Mouse (Mus musculus): ENCODE data around the gene Jmjd6.

- TF ChIP-seq CTCF (IDR thresholded peaks at IDR 0.05; ENCODE audit: borderline replicate concordance, insufficient read depth, low read depth, low read length) = no peak
- TF ChIP-seq POLR2A (IDR thresholded peaks at IDR 0.05; ENCODE audit: borderline replicate concordance, insufficient read depth, low read length) = no peak
These were observed 32.7 kb downstream of the Jmjd6 start for GRCm38 (mm10) chr11:116810528-116810927.

All from cerebellum, adult 2 months (tissue).